Mouse (Mus musculus): ENCODE measurements at regions not wholly inside any gene's neighbourhood (a gene's known extent, or its start where the extent isn't known, plus 50 kb on each side); places are given as distances from the start of the nearest gene placed in this dataset.

DNA sequence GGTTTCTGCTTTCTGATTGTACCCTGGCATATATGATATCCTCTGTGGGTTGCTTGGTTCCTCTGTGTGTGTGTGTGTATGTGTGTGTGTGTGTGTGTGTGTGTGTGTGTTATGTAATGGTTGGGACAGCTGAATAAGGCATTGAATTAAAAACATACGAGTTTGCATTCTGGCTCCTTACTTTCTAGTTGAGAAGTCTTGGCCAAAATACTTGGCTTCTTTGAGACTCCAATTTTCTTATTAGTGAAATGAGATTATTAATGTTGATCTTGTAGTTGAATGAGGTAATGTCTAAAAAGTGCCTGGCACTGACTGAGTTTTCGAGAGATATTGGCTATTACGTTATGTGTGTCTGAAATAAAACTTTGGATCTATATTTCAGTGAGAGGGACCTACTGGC is 88.0 kb upstream of the Serp2 start:
- Histone ChIP-seq H3K4me2 (replicated peaks; ENCODE audit: low read depth) (no peak overlapping the region), H3K27me3 (replicated peaks; ENCODE audit: control insufficient read depth, insufficient read depth, low read length) (no peaks in the 10 kb centered on the region), H3K9ac (ENCODE audit: low read depth, low read length) (no peak overlapping the region), H3K36me3 (ENCODE audit: control insufficient read depth, insufficient read depth) (no peaks in the 10 kb centered on the region), H3K4me1 (replicated peaks; ENCODE audit: control insufficient read depth, insufficient read depth, low read length) (no peaks in the 10 kb centered on the region), H3K4me3 (ENCODE audit: low read depth, low read length) (no peak overlapping the region), H3K27ac (ENCODE audit: low read depth, low read length) (no peak overlapping the region), H3K9me3 (ENCODE audit: control insufficient read depth) (no peaks in the 10 kb centered on the region)
- ATAC-seq, result no peak
- no peak for TF ChIP-seq CTCF (IDR thresholded peaks at IDR 0.05; ENCODE audit: low read depth)
- 87% methylated on average over 3 of the region's 3 CpGs for WGBS

- H3K9ac ChIP-seq (ENCODE audit: low read depth, low read length), result no peak overlapping the region
- no peak for TF ChIP-seq CTCF (IDR thresholded peaks at IDR 0.05; ENCODE audit: low read depth)
- WGBS, result 94% methylated on average over 4 of the region's 4 CpGs
- H3K27me3 ChIP-seq (replicated peaks; ENCODE audit: control insufficient read depth, insufficient read depth, low read length), result no peaks in the 10 kb centered on the region
- no peak overlapping the region for H3K4me2 ChIP-seq (replicated peaks; ENCODE audit: low read depth)
- no peak overlapping the region for H3K4me3 ChIP-seq (ENCODE audit: low read depth, low read length)
- no peaks in the 10 kb centered on the region for H3K36me3 ChIP-seq (ENCODE audit: control insufficient read depth, insufficient read depth)
- no peaks in the 10 kb centered on the region for H3K9me3 ChIP-seq (ENCODE audit: control insufficient read depth)
- no peak for ATAC-seq
- no peak overlapping the region for H3K27ac ChIP-seq (ENCODE audit: low read depth, low read length)
- no peaks in the 10 kb centered on the region for H3K4me1 ChIP-seq (replicated peaks; ENCODE audit: control insufficient read depth, insufficient read depth, low read length)
Measured at GRCm38 (mm10) chr14:76641752-76642529, 85.3 kb upstream of the Serp2 start.

DNA sequence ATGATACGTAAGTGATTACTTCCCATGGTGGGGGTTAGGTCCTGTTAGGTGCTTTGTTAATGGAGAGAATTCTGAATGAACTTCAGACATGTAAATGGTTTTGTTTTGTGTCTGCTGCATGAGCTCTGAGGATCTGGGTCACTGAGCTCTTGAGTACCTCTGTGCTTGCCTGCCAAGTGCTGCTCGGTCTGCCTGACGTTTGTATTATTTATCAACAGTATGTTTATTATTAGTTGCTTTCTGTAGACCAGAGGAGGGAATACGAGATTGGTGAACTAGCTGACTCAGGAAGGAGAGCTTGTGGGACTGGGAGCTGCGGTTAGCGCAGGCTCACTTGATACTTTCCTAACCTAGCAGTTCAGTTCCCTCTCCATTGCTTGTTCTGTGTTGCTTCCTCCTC is 76.5 kb upstream of the Serp2 start:
- H3K27ac ChIP-seq (ENCODE audit: low read depth, low read length), result no peak overlapping the region
- H3K4me3 ChIP-seq (ENCODE audit: low read depth, low read length), result no peak overlapping the region
- TF ChIP-seq CTCF (IDR thresholded peaks at IDR 0.05; ENCODE audit: low read depth), result no peak
- no peak for ATAC-seq
- 0 out of 2 replicates have a peak, but pooled peaks cover 2% of the 10 kb centered on the region for H3K4me1 ChIP-seq (replicated peaks; ENCODE audit: control insufficient read depth, insufficient read depth, low read length)
- H3K27me3 ChIP-seq (replicated peaks; ENCODE audit: control insufficient read depth, insufficient read depth, low read length), result no peaks in the 10 kb centered on the region
- H3K4me2 ChIP-seq (replicated peaks; ENCODE audit: low read depth), result no peak overlapping the region
- H3K9me3 ChIP-seq (ENCODE audit: control insufficient read depth), result no peaks in the 10 kb centered on the region
- H3K9ac ChIP-seq (ENCODE audit: low read depth, low read length), result no peak overlapping the region
- 65% methylated on average over 6 of the region's 6 CpGs for WGBS
- H3K36me3 ChIP-seq (ENCODE audit: control insufficient read depth, insufficient read depth), result no peaks in the 10 kb centered on the region

DNA sequence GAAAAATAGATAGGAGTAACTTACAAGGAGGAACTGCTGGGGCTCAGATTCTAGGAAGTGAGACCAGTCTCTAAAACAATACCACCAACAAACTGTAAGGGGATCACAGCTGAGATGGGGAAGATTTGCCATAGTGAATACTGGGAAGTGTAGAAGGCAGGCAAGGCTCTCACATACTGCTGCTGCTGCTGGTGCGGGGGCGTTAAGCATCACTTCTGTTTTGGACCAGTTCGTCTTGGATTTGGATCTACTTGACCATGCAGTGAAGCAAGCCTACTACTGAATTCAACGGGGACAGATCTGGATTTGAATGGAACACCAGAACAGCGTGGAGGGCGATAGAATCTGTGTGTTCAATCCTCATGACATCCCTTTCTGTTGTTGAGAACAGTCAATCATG is 76.1 kb upstream of the Serp2 start:
- Histone ChIP-seq H3K4me3 (ENCODE audit: low read depth, low read length) (no peak overlapping the region), H3K27me3 (replicated peaks; ENCODE audit: control insufficient read depth, insufficient read depth, low read length) (no peaks in the 10 kb centered on the region), H3K9me3 (ENCODE audit: control insufficient read depth) (no peaks in the 10 kb centered on the region), H3K27ac (ENCODE audit: low read depth, low read length) (no peak overlapping the region), H3K9ac (ENCODE audit: low read depth, low read length) (no peak overlapping the region), H3K36me3 (ENCODE audit: control insufficient read depth, insufficient read depth) (no peaks in the 10 kb centered on the region), H3K4me2 (replicated peaks; ENCODE audit: low read depth) (no peak overlapping the region), H3K4me1 (replicated peaks; ENCODE audit: control insufficient read depth, insufficient read depth, low read length) (0 out of 2 replicates have a peak, but pooled peaks cover 2% of the 10 kb centered on the region)
- no peak for TF ChIP-seq CTCF (IDR thresholded peaks at IDR 0.05; ENCODE audit: low read depth)
- ATAC-seq, result no peak
- WGBS, result 81% methylated on average over 6 of the region's 6 CpGs

DNA sequence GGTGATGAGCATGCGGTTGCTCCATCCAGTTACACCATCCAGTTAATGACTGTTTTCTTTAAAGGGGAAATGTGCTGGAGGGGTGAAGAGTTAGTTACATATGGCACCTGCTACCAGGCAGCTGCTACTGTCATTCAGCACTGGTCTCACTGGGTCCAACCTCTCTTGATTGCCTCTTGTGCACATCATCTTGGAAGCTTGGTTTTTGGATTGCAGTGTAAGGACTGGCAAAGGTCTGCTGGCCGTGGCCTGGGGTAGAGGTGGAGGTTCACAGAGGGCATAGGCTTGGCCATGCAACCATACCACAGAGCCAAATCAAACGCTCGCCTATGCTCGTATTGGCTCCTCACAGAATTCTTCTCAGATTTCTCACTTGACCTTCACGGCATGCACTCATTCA is 75.1 kb upstream of the Serp2 start:
- no peak for TF ChIP-seq CTCF (IDR thresholded peaks at IDR 0.05; ENCODE audit: low read depth)
- ATAC-seq, result no peak
- Histone ChIP-seq H3K4me3 (ENCODE audit: low read depth, low read length) (no peak overlapping the region), H3K4me1 (replicated peaks; ENCODE audit: control insufficient read depth, insufficient read depth, low read length) (0 out of 2 replicates have a peak, but pooled peaks cover 2% of the 10 kb centered on the region), H3K27ac (ENCODE audit: low read depth, low read length) (no peak overlapping the region), H3K9me3 (ENCODE audit: control insufficient read depth) (no peaks in the 10 kb centered on the region), H3K27me3 (replicated peaks; ENCODE audit: control insufficient read depth, insufficient read depth, low read length) (no peaks in the 10 kb centered on the region), H3K9ac (ENCODE audit: low read depth, low read length) (no peak overlapping the region), H3K36me3 (ENCODE audit: control insufficient read depth, insufficient read depth) (no peaks in the 10 kb centered on the region), H3K4me2 (replicated peaks; ENCODE audit: low read depth) (no peak overlapping the region)
- 82% methylated on average over 6 of the region's 6 CpGs for WGBS

GRCm38 (mm10) chr14:76631181-76631580 is 74.5 kb upstream of the Serp2 start:
- Histone ChIP-seq H3K9ac (ENCODE audit: low read depth, low read length) (no peak overlapping the region), H3K36me3 (ENCODE audit: control insufficient read depth, insufficient read depth) (no peaks in the 10 kb centered on the region), H3K27ac (ENCODE audit: low read depth, low read length) (no peak overlapping the region), H3K4me2 (replicated peaks; ENCODE audit: low read depth) (no peak overlapping the region), H3K4me1 (replicated peaks; ENCODE audit: control insufficient read depth, insufficient read depth, low read length) (0 out of 2 replicates have a peak, but pooled peaks cover 2% of the 10 kb centered on the region), H3K9me3 (ENCODE audit: control insufficient read depth) (no peaks in the 10 kb centered on the region), H3K27me3 (replicated peaks; ENCODE audit: control insufficient read depth, insufficient read depth, low read length) (no peaks in the 10 kb centered on the region), H3K4me3 (ENCODE audit: low read depth, low read length) (no peak overlapping the region)
- no peak for TF ChIP-seq CTCF (IDR thresholded peaks at IDR 0.05; ENCODE audit: low read depth)
- no peak for ATAC-seq
- WGBS, result 84% methylated on average over 4 of the region's 4 CpGs

Data from intestine, postnatal 0 days (tissue).